Mouse (Mus musculus) kidney, adult 2 months (tissue): ENCODE data around the gene Dynll2.

Experiments
- CTCF ChIP-seq: fragments of 200-500 bp; conservative IDR thresholded peaks from 2 replicates; pipeline ENCODE4 v1.5.1; 2011; ENCODE audit warnings: low read depth, mild to moderate bottlenecking, control low read depth, low read length, moderate library complexity, mixed read lengths; ENCODE audit not compliant: insufficient read depth, insufficient read length
- POLR2A ChIP-seq: fragments of 200-500 bp; IDR thresholded peaks from one replicate; pipeline ENCODE4 v1.6.1; 2011; ENCODE audit warnings: low read depth, low read length, control low read depth

GRCm38 (mm10) chr11:88030219-88030618 is 42.9 kb upstream of the Dynll2 start:
- TF ChIP-seq CTCF (no peak), POLR2A (no peak)
